Mouse (Mus musculus): ENCODE results near the gene Kif6. TPM values are rescaled to one million over a fixed set of nuclear protein-coding genes. Genes with fewer than 3 reads are reported as not detected.
A peak's percentile ranks its signal among the peaks of the same experiment; 100 is the strongest.

Gene Kif6
- total RNA-seq, 2 experiments from 2014 or later: 4.3 to 5.7 TPM

DNA sequence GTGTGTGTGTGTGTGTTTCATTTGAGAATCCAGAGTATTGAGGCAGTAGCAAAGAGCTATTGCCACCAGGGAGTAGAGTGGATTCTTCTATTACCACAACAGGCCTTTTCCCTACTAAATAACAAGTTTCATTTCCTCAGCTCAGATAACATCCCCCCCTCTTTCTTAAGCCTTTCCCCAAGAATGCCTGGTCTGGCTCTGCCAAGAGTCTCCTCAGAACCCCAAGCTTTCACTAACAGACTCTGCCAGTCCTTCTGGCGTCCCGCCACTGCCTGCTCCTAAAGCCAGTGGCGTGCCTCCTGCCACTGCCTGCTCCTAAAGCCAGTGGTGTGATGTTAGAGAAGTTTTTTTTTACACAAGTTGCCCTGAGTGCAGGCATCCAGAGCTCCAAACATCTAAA lies 164.6 kb downstream of the Kif6 start:
- intact Hi-C loops (cut with DNase I): no loop called here
- peak; percentile 14 to 19 for DNase-seq

DNA sequence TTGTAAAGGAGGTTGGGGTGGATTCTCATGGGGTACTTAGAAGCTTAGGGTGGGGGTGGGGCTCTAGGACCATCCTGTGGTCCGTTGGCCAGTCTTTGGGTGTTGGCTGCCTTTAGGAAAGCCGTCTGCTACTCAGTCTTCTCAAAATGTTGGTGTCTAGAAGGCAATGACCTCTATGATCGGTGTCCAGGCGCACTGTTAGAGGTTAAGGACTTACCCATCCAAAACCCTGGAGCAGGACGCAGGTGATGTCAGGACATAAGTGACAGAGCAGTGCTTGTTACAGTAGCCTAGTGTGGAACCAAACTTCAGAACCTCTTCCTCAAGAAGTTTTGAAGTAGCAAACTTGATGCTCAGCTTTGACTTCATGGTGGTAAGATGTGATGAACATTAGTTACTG lies 170.9 kb downstream of the Kif6 start:
- intact Hi-C loops (cut with DNase I): no loop called here
- no peak for DNase-seq

DNA sequence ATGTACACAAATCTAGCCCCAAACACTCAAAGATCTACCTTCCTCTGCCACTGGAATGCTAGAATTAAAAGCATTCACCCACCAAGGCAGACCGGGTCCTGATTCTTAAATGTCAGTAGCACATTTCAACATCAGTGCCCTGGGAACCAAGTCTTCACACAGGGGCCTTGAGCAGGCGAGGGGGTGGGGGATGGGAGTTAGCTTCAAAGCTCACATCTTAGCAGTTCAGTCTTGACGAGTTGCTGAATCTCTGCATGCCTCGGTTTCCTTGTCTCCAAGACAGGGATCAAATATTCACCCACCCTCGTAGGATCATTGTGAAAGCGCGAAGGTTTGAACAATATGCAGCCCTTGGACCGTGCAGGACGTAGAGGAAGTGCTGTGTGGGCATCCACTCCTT lies 172.4 kb downstream of the Kif6 start:
- intact Hi-C loops (cut with DNase I): no loop called here
- no peak for DNase-seq

DNA sequence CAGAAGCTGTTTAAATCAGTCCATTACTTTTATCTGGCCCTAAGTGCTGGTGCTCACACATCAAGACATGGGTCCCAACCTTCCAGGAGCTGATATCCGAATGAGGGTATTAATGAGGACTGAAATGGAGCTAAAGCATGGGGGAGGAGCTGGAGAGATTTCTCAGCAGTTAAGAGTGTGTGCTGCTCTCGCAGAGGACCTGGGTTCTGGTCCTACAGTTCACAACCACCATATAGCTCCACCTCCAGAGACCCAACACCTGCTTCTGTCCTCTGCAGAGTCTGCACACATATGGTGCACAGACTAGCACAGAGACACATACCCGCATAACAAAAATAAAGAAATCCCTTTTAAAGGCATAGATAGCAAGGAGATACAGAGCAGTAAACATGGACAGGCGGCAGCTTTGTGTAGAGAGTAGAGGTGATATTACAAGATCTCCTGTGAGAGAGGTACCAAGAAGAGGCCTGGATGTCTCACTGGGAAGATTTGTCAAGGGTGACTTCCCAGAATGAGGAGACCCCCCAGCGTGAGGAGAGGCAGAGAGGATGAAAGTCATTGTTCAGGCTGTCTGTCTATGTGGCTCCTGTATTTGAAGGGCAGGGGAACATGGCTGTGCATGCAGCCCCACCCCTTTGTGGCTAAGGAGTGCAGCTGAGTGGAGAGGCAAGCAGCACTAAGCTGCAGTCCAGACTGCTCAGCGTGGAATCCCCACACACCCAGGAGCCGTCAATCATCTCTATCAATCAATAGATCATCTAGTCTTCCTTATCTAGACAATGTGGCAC lies 173.4 kb downstream of the Kif6 start:
- no peak for DNase-seq
- intact Hi-C loops (cut with DNase I): no loop called here

DNA sequence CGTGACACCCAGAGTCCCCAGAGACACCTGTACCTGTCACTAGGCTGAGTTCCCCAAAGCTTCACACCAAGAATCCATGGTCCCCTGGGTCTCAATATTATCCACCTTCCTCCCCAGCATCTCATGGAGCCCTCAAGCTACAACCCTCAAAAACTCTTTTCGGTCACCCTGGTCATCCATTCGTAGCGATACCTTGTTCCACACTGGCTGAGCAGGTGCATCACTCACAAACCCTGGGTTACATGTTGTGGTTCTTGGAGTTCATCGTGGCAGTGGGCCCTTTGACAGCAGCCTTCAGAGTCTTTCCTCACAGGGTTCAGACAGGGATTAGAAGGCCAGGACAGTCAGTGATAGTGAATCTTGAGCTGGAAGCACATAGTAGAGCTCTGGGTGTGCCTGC lies 176.6 kb downstream of the Kif6 start:
- no peak for DNase-seq
- intact Hi-C loops (cut with DNase I): no loop called here

DNA sequence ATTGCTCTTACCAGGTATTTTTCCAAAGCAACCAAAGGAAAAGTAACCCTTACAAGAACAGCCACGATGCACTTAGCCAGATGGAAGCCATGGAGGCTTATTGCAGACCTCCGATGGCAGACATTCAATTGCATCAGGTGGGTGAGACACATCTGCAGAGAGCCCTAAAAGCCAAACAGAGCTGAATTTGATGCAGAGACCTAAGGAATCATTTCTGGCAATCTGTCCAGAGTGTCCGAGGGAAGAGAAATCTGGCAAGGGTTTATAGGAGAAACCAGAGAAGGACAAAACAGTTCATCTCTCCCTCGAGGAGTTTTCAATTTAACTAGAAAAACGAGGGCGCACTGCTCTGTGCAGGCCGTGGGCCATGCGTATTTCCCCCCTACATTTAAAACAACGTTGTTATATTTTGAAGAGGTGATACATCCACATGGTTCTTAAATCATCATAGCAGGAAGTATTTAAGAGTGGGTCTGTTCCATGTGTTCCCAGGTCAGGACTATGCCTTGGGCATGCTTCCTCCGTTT lies 177.3 kb downstream of the Kif6 start:
- DNase-seq: no peak
- intact Hi-C loops (cut with DNase I): no loop called here

DNA sequence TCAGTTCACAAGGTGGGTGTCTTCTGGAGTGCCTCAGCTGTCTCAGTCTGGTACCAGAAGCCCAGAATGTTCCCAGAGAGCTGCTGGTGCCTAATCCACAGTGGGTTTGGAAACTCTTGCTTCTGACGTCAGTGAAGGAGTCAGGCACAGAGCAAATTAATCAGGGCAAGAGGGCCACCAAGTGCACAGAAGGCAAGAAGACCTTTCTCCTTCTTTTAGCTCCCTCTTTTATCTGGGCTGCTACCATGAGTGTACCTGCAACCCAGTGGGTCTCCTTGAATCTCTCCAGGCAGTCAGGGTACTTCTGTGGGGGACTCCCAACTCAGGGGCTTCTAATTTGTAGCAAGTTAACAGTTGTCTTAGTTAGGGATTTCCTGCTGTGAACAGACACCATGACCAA lies 178.0 kb downstream of the Kif6 start:
- DNase-seq: no peak
- intact Hi-C loops (cut with DNase I): no loop called here

DNA sequence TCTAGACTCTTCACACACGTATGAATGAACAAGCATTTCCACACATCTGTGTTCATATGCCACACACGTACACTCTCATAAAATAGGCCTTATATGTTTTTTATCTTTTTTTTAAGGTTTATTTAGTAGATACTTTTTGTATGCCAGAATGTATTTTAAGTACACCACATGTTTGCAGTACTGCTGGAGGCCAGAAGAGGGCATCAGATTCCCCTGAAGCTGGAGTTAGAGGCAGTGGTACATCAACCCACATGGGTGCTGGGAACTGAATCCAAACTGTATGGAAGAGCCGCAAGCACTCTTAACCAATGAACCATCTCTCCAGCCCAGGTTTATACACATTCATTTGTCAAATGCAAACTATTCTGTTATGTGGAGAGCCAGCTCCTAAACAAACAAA lies 179.0 kb downstream of the Kif6 start:
- no peak for DNase-seq
- intact Hi-C loops (cut with DNase I): no loop called here

DNA sequence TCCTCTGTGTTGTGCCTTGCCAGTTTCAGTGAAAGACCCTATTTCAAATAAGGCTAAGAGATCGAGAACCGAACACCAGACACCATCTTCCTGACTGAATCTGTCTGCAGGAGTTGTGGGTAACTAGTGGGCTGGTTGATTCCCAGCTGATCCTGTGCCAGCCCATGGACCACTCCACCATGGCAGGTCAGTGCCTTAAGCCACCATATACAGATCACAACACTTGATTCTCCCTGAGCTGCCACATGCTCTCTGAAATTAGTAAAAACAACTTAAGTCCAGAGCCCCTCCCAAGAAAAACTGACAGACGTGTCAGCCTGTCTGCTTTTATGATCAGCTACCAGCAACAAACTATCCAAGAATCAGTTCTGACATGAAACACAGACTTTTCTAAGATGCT lies 180.3 kb downstream of the Kif6 start:
- intact Hi-C loops (cut with DNase I): no loop called here
- no peak for DNase-seq

DNA sequence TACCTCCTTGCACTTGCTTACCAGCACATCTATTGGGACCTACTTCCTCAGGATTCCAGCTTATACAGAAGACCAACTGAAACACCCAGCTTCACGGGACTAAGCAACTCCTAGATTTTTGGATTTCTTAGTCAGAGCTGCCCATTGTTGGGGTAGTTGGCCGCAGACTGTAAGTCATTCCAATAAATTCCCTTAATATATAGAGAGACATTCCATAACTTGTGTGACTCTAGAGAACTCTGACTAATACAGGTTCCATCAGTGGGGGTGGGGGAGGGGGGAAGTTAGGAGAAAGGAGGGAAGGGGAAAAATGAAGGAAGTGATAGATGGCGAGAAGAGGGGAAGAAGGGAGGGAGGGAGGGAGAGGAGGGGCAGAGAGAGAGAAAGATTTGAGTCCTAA lies 181.2 kb downstream of the Kif6 start:
- intact Hi-C loops (cut with DNase I): no loop called here

DNA sequence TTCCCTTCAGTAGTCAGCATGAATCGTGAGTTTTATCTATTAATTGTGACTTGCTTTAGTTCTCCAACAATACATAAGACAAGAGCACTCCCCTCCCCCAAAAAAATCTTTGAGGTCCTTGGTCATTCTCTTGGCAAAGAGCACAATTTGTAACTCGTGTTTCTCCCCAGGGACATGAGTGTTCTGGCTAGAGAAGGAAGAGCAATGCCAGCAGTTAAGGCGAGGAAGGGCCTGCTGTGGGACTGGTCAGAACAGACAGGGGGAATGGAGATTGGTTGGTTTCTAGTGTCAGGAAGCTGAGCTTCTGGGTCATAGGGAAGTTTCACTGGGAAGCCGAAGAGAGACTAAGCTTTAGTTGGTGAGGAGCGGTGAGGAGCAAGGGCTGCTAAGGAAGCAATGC lies 184.2 kb downstream of the Kif6 start:
- peak; percentile 27 to 52 for DNase-seq
- intact Hi-C loops (cut with DNase I): no loop called here

More for the DNA sequence above, 181.2 kb downstream of the Kif6 start:
- DNase-seq: no peak

DNA sequence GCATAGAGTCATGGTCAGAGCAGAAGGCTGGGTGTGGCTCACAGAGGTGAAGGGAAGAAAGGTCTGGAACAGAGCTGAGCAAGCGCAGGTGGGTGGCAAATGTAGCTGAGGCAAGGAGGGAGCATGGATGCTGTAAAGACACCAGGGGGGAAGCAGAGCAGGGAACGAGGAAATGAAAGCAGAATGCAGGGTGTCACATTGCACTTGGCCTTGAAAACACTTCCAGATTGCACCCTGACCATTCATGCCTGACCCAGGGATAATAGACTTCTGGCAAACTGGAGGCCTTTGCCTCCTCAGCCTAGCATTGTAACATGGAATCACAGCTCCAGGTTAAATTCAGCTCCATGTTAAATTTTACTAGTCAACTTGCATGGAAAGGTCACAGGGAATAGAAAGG lies 185.2 kb downstream of the Kif6 start:
- intact Hi-C loops (cut with DNase I): no loop called here
- no peak for DNase-seq

DNA sequence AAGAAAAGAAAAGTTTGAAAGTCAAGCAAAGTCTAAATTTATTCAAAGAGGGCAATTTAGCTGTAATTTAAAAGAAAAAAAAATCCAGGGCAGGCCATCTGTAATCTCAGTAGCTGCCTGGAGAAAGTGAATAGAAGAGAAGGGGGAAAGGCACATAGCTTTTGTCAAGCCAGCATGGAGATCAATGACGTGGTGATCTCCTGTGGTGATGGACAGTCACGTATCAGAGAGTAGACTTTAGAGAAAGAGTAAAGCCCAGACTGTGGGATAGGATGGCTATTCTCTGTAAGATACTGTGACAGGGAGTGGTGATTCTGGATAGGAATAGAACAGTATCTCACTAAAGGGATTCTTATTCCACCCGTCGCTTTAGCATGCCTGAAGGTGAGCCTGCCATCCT lies 192.5 kb downstream of the Kif6 start:
- intact Hi-C loops (cut with DNase I): no loop called here
- no peak for DNase-seq

DNA sequence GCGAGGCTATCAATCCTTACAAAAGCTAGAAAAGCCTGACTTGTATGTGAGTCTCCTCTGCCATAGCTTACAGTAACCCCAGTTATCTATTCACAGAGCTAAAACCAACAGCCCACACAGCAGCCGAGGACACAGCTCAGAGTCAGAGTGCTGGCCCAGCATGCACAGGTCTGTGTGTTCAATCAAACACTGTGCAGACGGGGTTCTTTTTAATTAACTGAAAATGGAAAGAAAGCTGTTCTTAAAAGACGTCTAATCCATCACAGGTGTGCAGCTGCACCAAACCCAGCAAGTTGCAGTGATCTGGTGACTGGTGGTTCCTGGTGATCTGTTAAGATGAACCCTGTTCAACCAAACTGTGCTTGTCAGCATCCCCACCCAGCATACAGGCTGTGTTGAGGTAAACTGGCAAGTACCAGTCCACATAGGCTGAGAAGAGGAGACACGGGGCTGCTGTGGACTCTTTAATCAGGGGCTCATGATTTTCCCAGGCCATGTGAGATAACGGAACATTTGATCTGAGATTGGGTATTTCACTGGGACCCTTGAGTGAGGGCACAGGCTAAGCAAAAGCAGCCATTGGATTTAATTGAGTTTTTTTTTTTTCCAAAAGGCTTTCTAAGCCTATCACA lies 193.9 kb downstream of the Kif6 start:
- intact Hi-C loops (cut with DNase I): no loop called here
- no peak for DNase-seq

DNA sequence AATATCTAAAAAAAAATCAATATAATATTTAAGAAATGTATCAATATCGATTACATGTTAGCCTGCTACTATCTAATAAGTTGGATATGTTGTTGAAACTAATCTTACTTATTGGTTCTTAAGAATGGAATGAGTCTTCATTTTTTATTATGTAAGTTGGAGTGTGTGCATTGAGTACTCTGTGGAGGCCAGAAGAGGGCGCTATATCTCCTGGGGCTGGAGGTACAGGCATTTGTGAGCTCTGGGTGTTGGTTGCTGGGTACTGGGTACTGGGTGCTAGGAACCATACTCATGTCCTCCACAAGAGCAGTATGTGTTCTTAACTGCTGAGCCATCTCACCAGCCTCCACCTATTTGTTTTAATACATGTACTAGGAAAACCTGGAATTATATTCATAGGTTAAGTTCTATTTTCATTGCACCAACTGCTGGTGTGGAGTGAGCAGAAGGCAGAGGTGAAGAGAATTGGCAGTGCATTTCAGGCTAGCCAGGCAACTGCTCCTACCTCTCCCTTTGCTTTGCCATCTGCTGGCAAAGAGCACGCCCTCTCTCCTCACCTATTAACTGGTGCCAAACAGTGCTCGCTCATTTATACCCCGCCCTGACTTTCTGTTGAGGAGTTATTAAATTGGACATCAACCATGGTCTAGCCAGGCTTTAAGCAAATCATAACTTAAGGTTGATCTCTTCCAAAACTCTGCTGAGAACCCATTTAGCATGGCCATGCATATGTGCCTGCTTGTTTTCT lies 199.1 kb downstream of the Kif6 start:
- DNase-seq: no peak
- intact Hi-C loops (cut with DNase I): no loop called here

DNA sequence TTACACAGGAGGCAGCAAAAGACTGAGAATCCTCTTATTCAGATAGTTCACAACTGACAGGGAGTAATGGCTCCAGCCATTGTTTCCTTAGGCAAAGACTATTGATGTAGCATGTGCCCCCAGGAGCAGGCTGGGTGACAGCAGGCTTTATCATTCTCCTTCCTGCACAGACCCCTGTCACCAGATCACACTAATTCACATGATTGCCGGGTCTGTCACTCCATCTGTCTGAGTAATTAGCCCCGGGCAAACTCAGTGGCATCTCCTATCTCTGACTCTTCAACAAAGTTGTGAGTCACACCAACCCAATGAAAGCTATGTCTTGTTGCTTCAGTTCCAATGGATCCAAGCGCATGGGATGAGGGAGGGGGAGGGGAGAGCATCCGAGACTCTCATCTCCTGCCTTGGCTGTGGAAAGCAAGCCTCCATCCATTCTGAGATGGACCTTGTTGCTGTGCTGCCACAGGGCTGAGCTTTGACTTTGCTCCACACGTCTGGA lies 201.2 kb downstream of the Kif6 start:
- DNase-seq: no peak
- intact Hi-C loops (cut with DNase I): no loop called here

DNA sequence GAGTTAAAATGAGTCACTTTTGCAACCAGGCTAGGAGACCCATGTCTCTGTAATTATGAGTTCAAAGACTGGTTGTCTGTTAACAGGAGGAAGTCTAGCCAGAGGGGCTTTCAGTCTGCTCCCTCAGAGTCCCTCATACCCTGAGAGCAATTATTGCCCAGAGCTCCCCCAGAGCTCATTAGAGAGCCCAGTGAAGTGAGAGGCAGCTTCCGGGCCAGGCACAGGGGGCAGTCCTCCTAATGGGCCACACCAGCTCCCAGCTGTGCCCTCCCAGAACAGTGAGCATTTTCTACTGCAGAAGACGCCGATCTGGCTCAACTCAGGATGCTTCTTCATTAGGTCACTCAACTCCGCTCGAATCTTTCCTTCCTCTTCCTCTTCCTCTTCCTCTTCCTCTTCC lies 201.8 kb downstream of the Kif6 start:
- no peak for DNase-seq
- intact Hi-C loops (cut with DNase I): no loop called here

DNA sequence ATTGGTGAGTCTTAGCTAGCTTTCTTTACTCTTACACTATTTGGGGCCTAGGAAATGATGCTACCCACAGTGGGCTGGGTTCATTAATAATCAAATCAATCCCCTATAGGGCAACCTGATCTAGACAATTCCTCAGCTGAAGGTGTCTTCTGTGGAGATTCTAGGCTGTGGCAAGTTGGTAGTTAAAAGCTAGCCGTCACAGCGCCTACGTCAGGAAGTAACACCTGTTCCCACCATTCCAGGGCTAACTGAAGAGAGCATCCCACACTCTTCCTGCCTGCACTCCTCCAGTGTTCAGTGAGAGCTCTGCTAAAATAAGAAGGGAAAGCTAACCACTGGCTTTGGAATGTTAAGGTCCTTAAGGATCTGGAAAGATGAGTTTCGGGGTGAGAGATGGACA lies 205.3 kb downstream of the Kif6 start:
- intact Hi-C loops (cut with DNase I): no loop called here
- DNase-seq: no peak

DNA sequence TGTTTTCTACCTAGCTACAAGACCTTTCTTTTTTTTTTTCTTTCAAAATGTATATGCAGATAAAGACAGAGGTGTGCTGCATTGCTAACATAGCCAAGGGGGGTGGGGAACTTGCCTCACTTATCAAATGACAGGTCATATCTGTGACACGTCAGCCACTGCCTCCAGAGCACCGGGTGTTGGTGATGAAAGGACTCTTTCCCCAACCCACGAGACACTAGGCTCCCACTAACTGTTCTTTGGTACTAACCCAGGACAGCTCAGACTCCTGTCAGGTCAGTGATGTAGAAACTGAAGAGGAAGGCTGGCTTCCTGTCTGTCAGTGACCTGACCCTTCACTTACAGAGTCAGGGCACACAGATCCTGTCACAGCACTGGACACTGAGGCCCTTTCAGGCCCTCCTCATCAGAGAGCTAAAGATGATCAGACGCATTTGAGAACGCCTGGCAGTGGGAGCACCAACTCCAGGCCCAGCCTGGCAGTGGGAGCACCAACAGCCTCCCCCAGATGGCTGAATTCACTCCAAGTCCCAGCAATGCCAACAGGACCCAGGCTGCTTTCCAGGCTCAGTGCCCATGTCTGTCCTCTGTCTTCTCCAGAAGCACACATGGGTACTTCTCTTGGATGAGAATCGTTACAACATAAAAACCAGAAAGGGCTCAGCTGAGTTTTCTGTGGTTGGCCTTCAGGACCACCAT lies 209.4 kb downstream of the Kif6 start:
- DNase-seq: peak; percentile 35 to 51
- intact Hi-C loops (cut with DNase I): no loop called here

DNA sequence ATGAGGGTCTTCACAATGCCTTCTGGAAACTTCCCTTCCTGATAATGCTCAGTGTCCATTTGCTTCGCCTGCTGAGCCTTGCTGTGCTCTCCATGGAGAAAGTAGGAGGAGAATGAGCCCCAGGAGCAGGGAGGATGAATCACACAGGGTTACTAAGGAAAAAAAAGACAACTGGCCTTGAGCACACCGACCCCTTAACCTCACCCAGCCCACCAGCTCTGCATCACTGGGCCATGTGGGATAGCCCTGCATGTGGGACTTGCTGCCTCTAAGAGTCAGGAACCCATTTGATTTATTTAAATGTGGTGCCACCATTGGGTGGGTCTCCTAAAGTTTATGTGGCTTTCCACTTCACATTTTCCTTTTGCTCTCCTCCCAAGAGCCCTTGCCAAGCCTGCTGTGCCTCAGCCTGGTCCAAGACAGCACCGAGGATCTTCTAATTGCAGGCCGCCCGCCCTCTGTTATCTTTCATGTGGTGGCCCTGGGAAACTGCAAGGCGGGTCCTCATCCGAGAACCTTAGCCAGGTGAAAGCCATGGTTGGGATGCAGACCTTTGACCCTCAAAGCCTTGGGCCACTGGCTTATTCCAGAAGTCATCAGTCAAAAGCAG lies 210.0 kb downstream of the Kif6 start:
- intact Hi-C loops (cut with DNase I): no loop called here

More for the DNA sequence above, 210.0 kb downstream of the Kif6 start:
- DNase-seq: no peak
